Mouse (Mus musculus) embryonic facial prominence, embryonic 15.5 days (tissue): ENCODE results near the gene Tmem33. TPM values are rescaled to one million over a fixed set of nuclear protein-coding genes. Genes with fewer than 3 reads are reported as not detected.

ENCODE experiments used
- ATAC-seq: fragments of 200-750 bp; cut with Nextera tagmentation; 2 replicates; pipeline ENCODE4 v1.8.0; 2017; ENCODE audit warnings: low read depth, moderate TSS enrichment; ENCODE audit not compliant: insufficient number of reproducible peaks, low FRiP score, low TSS enrichment
- H3K27ac ChIP-seq: fragments of 300-500 bp; sonication (generic); replicated peaks from 2 replicates; pipeline ENCODE4 v1.5.1; 2015; ENCODE audit warnings: mild to moderate bottlenecking, inconsistent platforms
- H3K27me3 ChIP-seq: fragments of 300-500 bp; sonication (generic); 2 replicates; pipeline ENCODE4 v1.6.1; 2015; ENCODE audit warnings: inconsistent platforms
- H3K36me3 ChIP-seq: fragments of 300-500 bp; sonication (generic); 2 replicates; pipeline ENCODE4 v1.6.1; 2015; ENCODE audit warnings: mild to moderate bottlenecking, inconsistent platforms
- H3K4me1 ChIP-seq: fragments of 300-500 bp; sonication (generic); 2 replicates; pipeline ENCODE4 v1.6.1; 2015; ENCODE audit warnings: inconsistent platforms
- H3K4me2 ChIP-seq: fragments of 300-500 bp; sonication (generic); replicated peaks from 2 replicates; pipeline ENCODE4 v1.6.1; 2015; ENCODE audit warnings: mild to moderate bottlenecking, inconsistent platforms
- H3K4me3 ChIP-seq: fragments of 300-500 bp; sonication (generic); replicated peaks from 2 replicates; pipeline ENCODE4 v1.5.1; 2015; ENCODE audit warnings: mild to moderate bottlenecking, inconsistent platforms
- H3K9ac ChIP-seq: fragments of 300-500 bp; sonication (generic); 2 replicates; pipeline ENCODE4 v1.6.1; 2015; ENCODE audit warnings: inconsistent platforms
- H3K9me3 ChIP-seq: fragments of 300-500 bp; sonication (generic); replicated peaks from 2 replicates; pipeline ENCODE4 v1.6.1; 2016; ENCODE audit warnings: inconsistent platforms
- WGBS: fragments of 180-500 bp; shearing (Covaris S2); methylation state at CpG from one replicate; pipeline ENCODE4 v1.1.7; 2015; 5-methylcytosine and 5-hydroxymethylcytosine counted together
- polyA plus RNA-seq: library from polyadenylated mRNA; unstranded; fragments of >200 nt; fragmentation: Nextera tagmentation; extraction: Ambion mirVana; gene quantifications from 2 replicates; pipeline ENCODE4 v1.2.1, GENCODE M21; 2015

The Tmem33 gene
- polyA plus RNA-seq, 1 experiment from 2014 or later, result 76.1 TPM

- Histone ChIP-seq H3K36me3 (peaks cover 42% of the 10 kb centered on the region), H3K27ac (no peak overlapping the region), H3K27me3 (no peaks in the 10 kb centered on the region), H3K4me2 (no peak overlapping the region), H3K9me3 (no peaks in the 10 kb centered on the region), H3K4me1 (no peaks in the 10 kb centered on the region), H3K4me3 (no peak overlapping the region), H3K9ac (no peak overlapping the region)
- 94% methylated on average over 6 of the region's 6 CpGs for WGBS
- ATAC-seq, result no peak
These were observed 80.4 kb downstream of the Tmem33 start for GRCm38 (mm10) chr5:67340811-67341210.

Other genes starting within 250 kb of the Tmem33 start
- 0.20 and 0.23 TPM in 2 replicates for gene Phox2b, start 161.3 kb upstream of the Tmem33 start, polyA plus RNA-seq
- 86.9 and 95.6 TPM in 2 replicates for gene Slc30a9, start 46.4 kb downstream of the Tmem33 start, polyA plus RNA-seq
- 2.6 and 2.7 TPM in 2 replicates for gene Bend4, start 167.7 kb downstream of the Tmem33 start, polyA plus RNA-seq